Mouse (Mus musculus) spleen, adult 12 weeks (tissue): Measurements from ENCODE around the gene Fam171a2.
A peak's percentile ranks its signal among the peaks of the same experiment; 100 is the strongest.

Experiments
- DNase-seq: peaks from one replicate; pipeline ENCODE4 v3.0.0; 2022; ENCODE audit warnings: low spot score

Fam171a2 gene

GRCm38 (mm10) chr11:102447497-102447896, at the start of gene Fam171a2:
Fam171a2 (minus strand) TSS chr11:102447682.
- DNase-seq, result no peak

GRCm38 (mm10) chr11:102496732-102497131, 49.2 kb upstream of the Fam171a2 start:
- DNase-seq, result no peak

- DNase-seq, result no peak
Measured at GRCm38 (mm10) chr11:102496206-102496605, 48.7 kb upstream of the Fam171a2 start.

GRCm38 (mm10) chr11:102495742-102496141, 48.3 kb upstream of the Fam171a2 start:
- no peak for DNase-seq

- no peak for DNase-seq
Measured at GRCm38 (mm10) chr11:102495114-102495513, 47.6 kb upstream of the Fam171a2 start.

GRCm38 (mm10) chr11:102494063-102494650, 46.7 kb upstream of the Fam171a2 start:
- no peak for DNase-seq

- no peak for DNase-seq
Measured at GRCm38 (mm10) chr11:102493241-102493640, 45.8 kb upstream of the Fam171a2 start.

GRCm38 (mm10) chr11:102487901-102488300, 40.4 kb upstream of the Fam171a2 start:
- no peak for DNase-seq

GRCm38 (mm10) chr11:102486733-102487386, 39.4 kb upstream of the Fam171a2 start:
- DNase-seq, result no peak

GRCm38 (mm10) chr11:102481779-102482178, 34.3 kb upstream of the Fam171a2 start:
- DNase-seq, result no peak

GRCm38 (mm10) chr11:102480897-102481296, 33.4 kb upstream of the Fam171a2 start:
- DNase-seq, result no peak

- DNase-seq, result no peak
Measured at GRCm38 (mm10) chr11:102480111-102480510, 32.6 kb upstream of the Fam171a2 start.

- no peak for DNase-seq
Measured at GRCm38 (mm10) chr11:102479581-102479980, 32.1 kb upstream of the Fam171a2 start.

- no peak for DNase-seq
Measured at GRCm38 (mm10) chr11:102478671-102479070, 31.2 kb upstream of the Fam171a2 start.

- no peak for DNase-seq
Measured at GRCm38 (mm10) chr11:102475027-102475426, 27.5 kb upstream of the Fam171a2 start.

GRCm38 (mm10) chr11:102469648-102470357, 22.3 kb upstream of the Fam171a2 start, which contains the start of gene Itga2b:
Itga2b (minus strand) TSS chr11:102470122.
- no peak for DNase-seq

- peak; percentile 80 for DNase-seq
Measured at GRCm38 (mm10) chr11:102467041-102467631, 19.7 kb upstream of the Fam171a2 start.

- no peak for DNase-seq
Measured at GRCm38 (mm10) chr11:102465713-102466436, 18.4 kb upstream of the Fam171a2 start.

- DNase-seq, result no peak
Measured at GRCm38 (mm10) chr11:102464901-102465300, 17.4 kb upstream of the Fam171a2 start.

GRCm38 (mm10) chr11:102461764-102462163, 14.3 kb upstream of the Fam171a2 start:
- no peak for DNase-seq

GRCm38 (mm10) chr11:102460541-102460940, 13.1 kb upstream of the Fam171a2 start:
- DNase-seq, result no peak
